Mouse (Mus musculus): ENCODE measurements around the gene Bmx. TPM values are rescaled to one million over a fixed set of nuclear protein-coding genes. Genes with fewer than 3 reads are reported as not detected.

Bmx gene
- polyA plus RNA-seq (2015; fragmentation: Nextera tagmentation; extraction: Ambion mirVana), result 4.5 and 4.6 TPM in 2 replicates

DNA sequence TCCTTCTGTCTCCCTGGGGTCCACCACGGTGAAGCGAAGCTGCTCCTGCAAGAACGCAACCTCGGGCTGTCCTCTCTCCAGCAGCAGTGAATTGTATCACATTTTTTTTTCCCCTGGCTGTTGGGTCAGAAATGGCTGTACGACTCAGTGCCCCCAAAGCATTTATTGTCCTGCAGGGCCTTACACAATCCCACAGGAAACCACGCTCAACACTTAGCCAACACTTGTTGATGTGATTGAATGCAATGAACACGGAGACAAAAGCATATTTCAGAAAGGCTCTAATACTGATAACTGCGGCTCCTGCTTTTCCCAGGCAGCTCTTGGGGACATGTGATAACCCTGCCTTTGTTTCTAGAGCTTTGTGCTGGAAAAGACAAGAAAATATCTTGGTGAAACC, at the start of gene Bmx:
Bmx (minus strand) TSS at position 137 of the 400 bp plus-strand sequence.
- Histone ChIP-seq H3K4me2 (peak within 1 kb of the TSS; percentile 38), H3K4me1 (replicated peaks) (no peaks in the 10 kb centered on the region), H3K9me3 (replicated peaks) (no peaks in the 10 kb centered on the region), H3K36me3 (no peaks in the 10 kb centered on the region), H3K9ac (no peak within 1 kb of the TSS), H3K27ac (peak within 1 kb of the TSS; percentile 54), H3K27me3 (no peaks in the 10 kb centered on the region), H3K4me3 (peak within 1 kb of the TSS; percentile 2; the same call in 1 of the 2 replicates)
- peak; percentile 31 for ATAC-seq (replicated peaks; ENCODE audit: insufficient number of reproducible peaks, insufficient read depth, low FRiP score, low read depth)
- WGBS, result 46% methylated on average over 8 of the region's 8 CpGs

DNA sequence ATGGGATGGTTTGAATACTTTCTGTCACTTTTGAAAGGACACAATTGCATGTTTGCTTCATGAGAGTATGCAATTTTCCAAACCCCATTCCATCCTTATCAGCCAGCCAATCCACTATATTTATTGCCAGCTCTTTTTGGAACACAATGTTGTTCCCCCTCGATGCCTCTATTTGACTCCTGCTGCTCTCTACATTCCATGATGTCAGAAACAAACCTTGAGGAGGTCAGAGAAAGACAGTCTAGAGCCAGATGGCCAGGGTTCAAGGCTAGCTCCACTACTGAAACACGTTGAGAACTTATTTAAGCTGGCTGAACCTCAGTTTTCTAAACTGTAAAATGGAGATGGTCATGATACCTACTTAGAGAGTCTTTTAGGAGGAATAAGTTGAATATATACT, 48.3 kb upstream of the Bmx start:
- no peak for ATAC-seq (replicated peaks; ENCODE audit: insufficient number of reproducible peaks, insufficient read depth, low FRiP score, low read depth)
- H3K4me1 ChIP-seq (replicated peaks), result no peaks in the 10 kb centered on the region
- 48% methylated on average over 2 of the region's 2 CpGs for WGBS

DNA sequence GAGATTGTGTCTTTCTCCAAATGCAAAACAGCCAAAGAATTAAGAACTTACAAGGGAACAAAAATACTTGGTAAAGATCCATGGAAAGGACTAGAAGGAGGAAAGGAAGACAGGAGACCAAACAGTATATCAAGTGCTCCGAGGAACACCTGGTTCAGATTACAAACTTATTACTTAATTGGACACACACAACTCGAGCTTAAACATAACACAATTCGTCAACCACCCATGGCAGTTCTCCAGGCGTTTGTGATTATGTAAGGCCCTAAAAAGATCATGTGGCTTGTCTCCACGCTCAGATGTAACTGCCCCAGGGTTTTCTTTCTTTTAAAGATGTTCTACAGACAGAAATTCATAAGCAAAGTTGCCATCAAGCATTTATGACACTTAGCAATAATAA, 33.2 kb upstream of the Bmx start:
- Histone ChIP-seq H3K9me3 (replicated peaks) (no peaks in the 10 kb centered on the region), H3K27ac (no peak overlapping the region), H3K27me3 (no peaks in the 10 kb centered on the region), H3K36me3 (no peaks in the 10 kb centered on the region), H3K4me2 (no peak overlapping the region), H3K4me3 (no peak overlapping the region), H3K9ac (no peak overlapping the region), H3K4me1 (replicated peaks) (no peaks in the 10 kb centered on the region)
- no peak for ATAC-seq (replicated peaks; ENCODE audit: insufficient number of reproducible peaks, insufficient read depth, low FRiP score, low read depth)
- WGBS, result 48% methylated on average over 5 of the region's 5 CpGs

More for the DNA sequence above, 48.3 kb upstream of the Bmx start:
- no peak overlapping the region for H3K4me2 ChIP-seq
- no peaks in the 10 kb centered on the region for H3K9me3 ChIP-seq (replicated peaks)
- no peak overlapping the region for H3K27ac ChIP-seq
- H3K27me3 ChIP-seq, result no peaks in the 10 kb centered on the region
- no peak overlapping the region for H3K4me3 ChIP-seq
- H3K9ac ChIP-seq, result no peak overlapping the region
- no peaks in the 10 kb centered on the region for H3K36me3 ChIP-seq

DNA sequence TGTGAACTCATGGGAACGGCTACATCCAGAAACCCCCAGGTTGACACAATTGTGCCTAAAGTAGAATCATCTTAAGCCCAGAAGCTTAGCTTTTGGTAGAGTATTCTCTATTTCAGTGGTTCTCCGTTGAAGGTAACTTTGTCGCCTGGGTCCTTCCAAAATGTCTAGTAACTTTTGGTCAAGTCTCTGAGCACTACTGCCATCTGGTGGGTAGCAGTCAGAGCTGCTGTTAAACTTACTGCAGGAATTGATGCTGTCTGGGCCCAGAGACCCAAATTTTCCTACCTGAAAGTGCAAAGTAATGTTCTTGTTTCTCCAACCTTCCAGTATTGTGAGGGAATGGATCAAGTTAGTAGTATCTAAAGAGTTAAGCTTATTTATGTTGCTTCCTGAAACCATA, 29.1 kb upstream of the Bmx start:
- H3K9ac ChIP-seq, result no peak overlapping the region
- no peaks in the 10 kb centered on the region for H3K4me1 ChIP-seq (replicated peaks)
- H3K27ac ChIP-seq, result no peak overlapping the region
- no peak for ATAC-seq (replicated peaks; ENCODE audit: insufficient number of reproducible peaks, insufficient read depth, low FRiP score, low read depth)
- no peaks in the 10 kb centered on the region for H3K36me3 ChIP-seq
- no peaks in the 10 kb centered on the region for H3K27me3 ChIP-seq
- H3K4me3 ChIP-seq, result no peak overlapping the region
- no peak overlapping the region for H3K4me2 ChIP-seq
- H3K9me3 ChIP-seq (replicated peaks), result no peaks in the 10 kb centered on the region
- WGBS, result 69% methylated on average over 3 of the region's 3 CpGs

DNA sequence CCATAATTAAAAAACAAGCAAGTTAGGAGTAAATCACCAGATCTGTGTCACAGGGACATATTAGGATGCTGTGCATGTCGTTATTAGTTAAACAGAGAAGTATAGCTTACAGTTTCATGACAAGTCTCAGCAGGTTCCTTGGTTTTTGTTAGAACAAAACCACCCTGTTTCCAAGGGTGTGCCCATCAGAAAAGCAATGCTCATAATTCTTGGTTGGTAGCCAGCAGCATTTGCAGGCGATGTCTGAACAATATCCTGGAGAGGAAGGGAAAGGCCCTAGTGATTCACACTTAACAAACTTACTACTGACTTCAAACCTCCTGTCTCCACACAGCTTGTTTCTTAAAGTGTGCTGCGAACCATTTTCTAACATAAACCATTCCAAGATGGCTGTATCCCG, 25.8 kb upstream of the Bmx start:
- no peaks in the 10 kb centered on the region for H3K27me3 ChIP-seq
- H3K9ac ChIP-seq, result no peak overlapping the region
- H3K4me1 ChIP-seq (replicated peaks), result no peaks in the 10 kb centered on the region
- no peak overlapping the region for H3K27ac ChIP-seq
- ATAC-seq (replicated peaks; ENCODE audit: insufficient number of reproducible peaks, insufficient read depth, low FRiP score, low read depth), result no peak
- H3K4me3 ChIP-seq, result no peak overlapping the region
- WGBS, result 83% methylated on average over 4 of the region's 4 CpGs
- no peaks in the 10 kb centered on the region for H3K36me3 ChIP-seq
- H3K9me3 ChIP-seq (replicated peaks), result no peaks in the 10 kb centered on the region
- no peak overlapping the region for H3K4me2 ChIP-seq

DNA sequence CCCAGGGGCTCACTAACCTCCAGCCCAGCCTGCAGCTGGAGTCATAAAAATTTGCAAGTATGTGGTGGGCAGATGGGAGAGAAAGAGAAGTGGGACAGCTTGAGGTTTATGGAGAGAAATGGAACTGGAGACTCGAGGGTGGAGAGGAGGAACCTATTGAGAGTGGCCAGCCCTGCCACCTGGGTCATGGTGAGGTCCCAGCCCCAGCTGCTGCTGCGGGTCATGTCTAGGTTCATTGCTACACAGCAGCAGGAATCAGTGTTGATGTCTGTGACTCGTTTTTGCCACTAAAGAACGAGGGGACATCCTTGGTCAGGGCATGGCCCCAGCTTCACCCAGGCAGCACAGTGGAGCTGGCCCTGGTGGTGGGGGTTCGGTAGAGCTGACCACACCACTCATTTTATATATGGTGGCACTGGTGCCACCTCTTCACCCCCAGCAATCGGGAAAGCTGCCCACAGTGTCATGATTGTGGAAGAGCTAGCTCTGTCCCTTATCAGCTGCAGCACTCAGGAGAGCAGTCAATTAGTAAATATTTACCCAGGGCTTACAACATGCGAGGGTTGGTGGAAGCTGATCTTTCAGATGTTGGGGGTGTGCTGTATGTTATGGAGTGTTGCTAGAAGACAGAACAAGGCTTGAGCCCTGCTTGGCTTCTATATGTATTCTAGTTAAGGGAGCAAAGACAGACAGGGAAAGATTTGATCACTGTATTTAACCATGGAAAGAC, 23.1 kb upstream of the Bmx start:
- Histone ChIP-seq H3K9me3 (replicated peaks) (no peaks in the 10 kb centered on the region), H3K4me2 (no peak overlapping the region), H3K27ac (no peak overlapping the region), H3K27me3 (no peaks in the 10 kb centered on the region), H3K4me3 (no peak overlapping the region), H3K9ac (no peak overlapping the region), H3K4me1 (replicated peaks) (no peaks in the 10 kb centered on the region), H3K36me3 (no peaks in the 10 kb centered on the region)
- no peak for ATAC-seq (replicated peaks; ENCODE audit: insufficient number of reproducible peaks, insufficient read depth, low FRiP score, low read depth)
- WGBS, result 41% methylated on average over 7 of the region's 7 CpGs

DNA sequence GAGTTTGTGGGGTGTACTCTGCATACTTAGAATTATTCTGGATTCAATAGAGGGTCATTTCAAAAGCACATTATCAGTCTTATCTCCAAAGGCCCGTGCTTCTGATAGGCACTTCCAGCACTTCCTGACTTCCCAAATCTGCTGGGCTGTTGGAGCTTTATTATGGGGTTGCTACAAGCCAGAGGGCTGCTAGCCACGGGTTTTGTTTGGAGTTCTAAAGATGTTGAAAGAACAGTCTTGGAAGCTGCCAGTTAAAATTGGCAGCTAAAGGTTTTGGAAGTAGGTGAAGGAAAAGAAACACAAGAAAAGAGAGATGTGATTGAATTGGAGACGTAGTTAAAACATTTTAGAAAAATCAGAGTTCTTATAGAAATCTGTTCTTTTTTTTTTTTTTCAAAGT, 17.5 kb upstream of the Bmx start:
- ATAC-seq (replicated peaks; ENCODE audit: insufficient number of reproducible peaks, insufficient read depth, low FRiP score, low read depth), result no peak
- H3K9me3 ChIP-seq (replicated peaks), result no peaks in the 10 kb centered on the region
- no peak overlapping the region for H3K4me3 ChIP-seq
- WGBS, result 28% methylated on average over 3 of the region's 3 CpGs
- no peaks in the 10 kb centered on the region for H3K4me1 ChIP-seq (replicated peaks)
- no peak overlapping the region for H3K4me2 ChIP-seq
- H3K9ac ChIP-seq, result no peak overlapping the region
- H3K27me3 ChIP-seq, result no peaks in the 10 kb centered on the region
- no peak overlapping the region for H3K27ac ChIP-seq
- H3K36me3 ChIP-seq, result no peaks in the 10 kb centered on the region

DNA sequence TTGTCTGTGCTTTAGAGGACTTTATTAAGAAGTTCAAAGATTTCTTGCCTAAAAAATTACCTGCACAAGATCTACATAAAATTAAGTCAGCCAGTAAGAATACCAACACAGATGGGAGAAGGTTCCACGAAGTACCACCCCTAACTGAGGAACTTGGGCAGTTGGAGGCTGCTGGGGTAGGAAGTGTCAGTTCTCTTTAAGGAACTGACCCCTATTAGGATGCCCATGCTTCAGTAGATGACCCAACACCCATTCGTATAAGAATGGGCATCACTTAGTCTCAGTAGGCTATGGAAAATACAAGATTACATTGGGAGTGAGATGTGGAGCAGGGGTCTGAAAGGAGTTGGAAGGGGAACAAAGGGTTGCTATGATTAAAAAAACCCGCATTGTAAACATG, 12.6 kb upstream of the Bmx start:
- Histone ChIP-seq H3K9me3 (replicated peaks) (no peaks in the 10 kb centered on the region), H3K4me2 (no peak overlapping the region), H3K27ac (no peak overlapping the region), H3K4me3 (no peak overlapping the region), H3K36me3 (no peaks in the 10 kb centered on the region), H3K9ac (no peak overlapping the region), H3K27me3 (no peaks in the 10 kb centered on the region), H3K4me1 (replicated peaks) (no peaks in the 10 kb centered on the region)
- 79% methylated on average over 3 of the region's 3 CpGs for WGBS
- ATAC-seq (replicated peaks; ENCODE audit: insufficient number of reproducible peaks, insufficient read depth, low FRiP score, low read depth), result no peak

DNA sequence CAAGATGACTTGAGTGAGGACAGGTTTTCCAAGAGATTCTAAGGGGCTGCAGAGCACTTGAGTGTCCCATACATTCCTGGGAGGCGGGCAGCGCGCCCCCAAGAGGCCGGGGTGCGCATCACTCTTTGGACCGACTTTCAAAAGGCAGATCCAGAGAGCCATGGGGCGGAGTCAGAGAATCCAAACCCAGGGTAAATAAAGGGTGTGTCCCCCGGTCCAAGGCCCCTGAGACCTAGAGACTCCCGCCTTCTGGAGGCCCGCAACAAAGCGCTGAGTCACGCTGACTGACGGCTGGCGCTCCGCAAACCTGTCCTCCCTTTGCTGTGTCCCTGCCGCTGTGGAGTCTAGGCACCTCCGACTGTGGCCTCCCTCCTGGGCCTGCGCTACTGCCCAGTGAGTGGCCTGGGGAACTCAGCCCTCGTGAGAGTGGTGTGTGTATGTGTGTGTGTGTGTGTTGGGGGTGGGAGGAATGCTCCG, 11.3 kb upstream of the Bmx start, which contains the start of gene Pir:
Pir (plus strand) TSS at position 87 of the 477 bp plus-strand sequence.
- H3K27ac ChIP-seq, result peak within 1 kb of the TSS; percentile 34

DNA sequence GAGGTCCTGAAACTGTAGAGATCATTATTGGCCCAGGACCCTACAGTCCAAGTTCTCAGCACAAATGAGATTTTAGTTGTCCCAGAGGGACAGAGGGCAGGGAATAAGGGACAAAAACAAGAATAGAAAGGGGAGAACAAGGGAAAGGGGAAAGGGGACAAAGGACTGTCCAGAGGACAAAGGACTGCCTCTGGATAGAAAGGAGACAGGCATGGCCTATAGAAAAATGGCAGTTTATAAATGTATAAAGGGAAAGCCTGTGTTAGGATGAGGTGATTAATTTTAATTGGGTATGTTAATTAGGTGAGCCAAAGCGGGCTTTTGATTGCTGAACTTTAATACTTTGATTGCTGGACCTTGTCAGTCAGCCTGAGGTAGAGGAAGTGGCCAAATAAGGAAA, 6.9 kb upstream of the Bmx start:
- 60% methylated on average over 1 of the region's 1 CpGs for whole genome bisulfite sequencing
- no peaks in the 10 kb centered on the region for H3K27me3 ChIP-seq
- no peak overlapping the region for H3K9ac ChIP-seq
- H3K4me2 ChIP-seq, result no peak overlapping the region
- H3K36me3 ChIP-seq, result no peaks in the 10 kb centered on the region
- H3K9me3 ChIP-seq (replicated peaks), result no peaks in the 10 kb centered on the region
- ATAC-seq (replicated peaks; ENCODE audit: insufficient number of reproducible peaks, insufficient read depth, low FRiP score, low read depth), result no peak
- no peaks in the 10 kb centered on the region for H3K4me1 ChIP-seq (replicated peaks)
- no peak overlapping the region for H3K27ac ChIP-seq
- H3K4me3 ChIP-seq, result no peak overlapping the region

More for the DNA sequence above, 11.3 kb upstream of the Bmx start, which contains the start of gene Pir:
- ATAC-seq (replicated peaks; ENCODE audit: insufficient number of reproducible peaks, insufficient read depth, low FRiP score, low read depth), result peak; percentile 74
- Histone ChIP-seq H3K36me3 (no peaks in the 10 kb centered on the region), H3K4me2 (peak within 1 kb of the TSS; percentile 59), H3K9me3 (replicated peaks) (no peaks in the 10 kb centered on the region), H3K4me1 (replicated peaks) (no peaks in the 10 kb centered on the region), H3K9ac (0 out of 2 replicates have a peak within 1 kb of the TSS, but pooled peaks have one; percentile 17), H3K27me3 (no peaks in the 10 kb centered on the region), H3K4me3 (peak within 1 kb of the TSS; percentile 48)
- 13% methylated on average over 20 of the region's 20 CpGs for WGBS

DNA sequence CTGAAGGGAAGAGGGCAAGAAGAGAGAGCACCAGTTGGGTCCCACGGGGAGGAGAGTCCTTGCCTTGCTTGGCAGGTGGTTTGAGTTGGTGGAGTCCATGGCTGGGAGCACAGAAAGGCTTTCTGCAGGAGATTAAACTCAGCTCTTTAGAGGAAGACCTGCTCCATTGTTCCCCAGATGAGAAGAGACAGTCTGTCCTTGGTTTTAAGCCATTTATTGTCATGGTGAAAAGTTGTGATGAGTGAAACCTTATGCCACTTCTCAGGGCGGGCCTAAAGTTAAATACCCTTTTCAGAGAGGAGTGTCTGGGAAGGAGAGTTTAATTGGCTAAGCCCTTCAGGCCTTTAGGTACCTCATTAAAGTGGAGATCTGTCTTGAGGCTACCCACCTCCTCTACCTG, 4.3 kb upstream of the Bmx start:
- Histone ChIP-seq H3K36me3 (no peaks in the 10 kb centered on the region), H3K9me3 (replicated peaks) (no peaks in the 10 kb centered on the region), H3K4me3 (no peak overlapping the region), H3K27ac (no peak overlapping the region), H3K9ac (no peak overlapping the region), H3K4me2 (no peak overlapping the region), H3K4me1 (replicated peaks) (no peaks in the 10 kb centered on the region), H3K27me3 (no peaks in the 10 kb centered on the region)
- 53% methylated on average over 2 of the region's 2 CpGs for WGBS
- no peak for ATAC-seq (replicated peaks; ENCODE audit: insufficient number of reproducible peaks, insufficient read depth, low FRiP score, low read depth)

DNA sequence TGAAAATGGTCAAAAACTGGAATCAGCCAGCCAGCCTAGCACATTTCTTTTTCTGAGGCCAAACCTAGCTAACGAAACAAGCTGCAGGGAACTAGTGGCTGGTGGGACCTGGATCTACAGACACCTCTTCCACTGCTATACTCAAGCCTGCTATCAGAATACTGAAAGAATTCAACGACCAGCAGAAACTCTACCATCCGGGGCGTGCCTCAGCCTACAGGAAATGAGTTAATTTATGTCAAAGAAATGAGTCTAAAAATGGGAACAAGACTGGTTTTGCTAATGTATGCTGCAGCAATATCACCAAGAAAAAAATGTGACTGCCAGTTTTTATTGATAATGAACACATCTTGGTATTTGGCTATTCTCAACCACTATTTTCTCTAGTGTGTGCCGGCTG, 669 bp upstream of the Bmx start:
- no peak overlapping the region for H3K4me2 ChIP-seq
- H3K4me1 ChIP-seq (replicated peaks), result no peaks in the 10 kb centered on the region
- ATAC-seq (replicated peaks; ENCODE audit: insufficient number of reproducible peaks, insufficient read depth, low FRiP score, low read depth), result no peak
- no peaks in the 10 kb centered on the region for H3K27me3 ChIP-seq
- H3K9me3 ChIP-seq (replicated peaks), result no peaks in the 10 kb centered on the region
- no peak overlapping the region for H3K9ac ChIP-seq
- no peaks in the 10 kb centered on the region for H3K36me3 ChIP-seq
- H3K27ac ChIP-seq, result peak overlapping the region; percentile 54
- no peak overlapping the region for H3K4me3 ChIP-seq
- 58% methylated on average over 5 of the region's 5 CpGs for WGBS

All from heart, embryonic 15.5 days (tissue).